Mouse (Mus musculus): ENCODE measurements around the gene Cdipt. TPM values are rescaled to one million over a fixed set of nuclear protein-coding genes. Genes with fewer than 3 reads are reported as not detected.

Cdipt gene
- polyA plus RNA-seq, 1 experiment from 2014 or later = 37.4 TPM

GRCm38 (mm10) chr7:126961965-126962364 is 13.7 kb upstream of the Cdipt start:
- ATAC-seq = no peak
- no peaks in the 10 kb centered on the region for H3K9me3 ChIP-seq (ENCODE audit: low read length)
- no peak overlapping the region for H3K9ac ChIP-seq (replicated peaks)
- no peak for DNase-seq
- H3K4me3 ChIP-seq (ENCODE audit: low read depth, low read length) = no peak overlapping the region
- no peak overlapping the region for H3K4me2 ChIP-seq (ENCODE audit: low read depth, low read length)
- H3K27me3 ChIP-seq (ENCODE audit: insufficient read depth, low read length) = no peaks in the 10 kb centered on the region
- H3K36me3 ChIP-seq (replicated peaks; ENCODE audit: insufficient read depth, low read length) = no peaks in the 10 kb centered on the region
- H3K27ac ChIP-seq (ENCODE audit: low read depth) = no peak overlapping the region
- WGBS (ENCODE audit: insufficient replicate concordance) = 79% methylated on average over 4 of the region's 4 CpGs
- H3K4me1 ChIP-seq (ENCODE audit: insufficient read depth) = 0 out of 2 replicates have a peak, but pooled peaks cover 4% of the 10 kb centered on the region
- TF ChIP-seq CTCF (IDR thresholded peaks at IDR 0.05; ENCODE audit: low read depth) (no peak), EP300 (IDR thresholded peaks at IDR 0.05; ENCODE audit: low read depth) (no peak)

GRCm38 (mm10) chr7:126963548-126964286 is 12.0 kb upstream of the Cdipt start:
- H3K4me2 ChIP-seq (ENCODE audit: low read depth, low read length) = 0 out of 2 replicates have a peak overlapping the region, but pooled peaks have one; percentile 14
- H3K4me3 ChIP-seq (ENCODE audit: low read depth, low read length) = no peak overlapping the region
- no peak overlapping the region for H3K9ac ChIP-seq (replicated peaks)
- TF ChIP-seq CTCF (IDR thresholded peaks at IDR 0.05; ENCODE audit: low read depth) = peak; percentile 75
- no peak for TF ChIP-seq EP300 (IDR thresholded peaks at IDR 0.05; ENCODE audit: low read depth)
- H3K9me3 ChIP-seq (ENCODE audit: low read length) = no peaks in the 10 kb centered on the region
- H3K4me1 ChIP-seq (ENCODE audit: insufficient read depth) = 0 out of 2 replicates have a peak, but pooled peaks cover 4% of the 10 kb centered on the region
- H3K27ac ChIP-seq (ENCODE audit: low read depth) = no peak overlapping the region
- peak; percentile 59; the same call in 1 of the 2 replicates for ATAC-seq
- WGBS (ENCODE audit: insufficient replicate concordance) = 31% methylated on average over 19 of the region's 19 CpGs
- H3K27me3 ChIP-seq (ENCODE audit: insufficient read depth, low read length) = no peaks in the 10 kb centered on the region
- DNase-seq = peak; percentile 67
- no peaks in the 10 kb centered on the region for H3K36me3 ChIP-seq (replicated peaks; ENCODE audit: insufficient read depth, low read length)

GRCm38 (mm10) chr7:126965568-126965967 is 10.1 kb upstream of the Cdipt start:
- WGBS (ENCODE audit: insufficient replicate concordance) = 47% methylated on average over 3 of the region's 3 CpGs
- Histone ChIP-seq H3K9ac (replicated peaks) (no peak overlapping the region), H3K27ac (ENCODE audit: low read depth) (no peak overlapping the region), H3K4me1 (ENCODE audit: insufficient read depth) (0 out of 2 replicates have a peak, but pooled peaks cover 4% of the 10 kb centered on the region), H3K36me3 (replicated peaks; ENCODE audit: insufficient read depth, low read length) (no peaks in the 10 kb centered on the region), H3K4me3 (ENCODE audit: low read depth, low read length) (no peak overlapping the region), H3K9me3 (ENCODE audit: low read length) (no peaks in the 10 kb centered on the region), H3K27me3 (ENCODE audit: insufficient read depth, low read length) (no peaks in the 10 kb centered on the region), H3K4me2 (ENCODE audit: low read depth, low read length) (no peak overlapping the region)
- no peak for TF ChIP-seq EP300 (IDR thresholded peaks at IDR 0.05; ENCODE audit: low read depth)
- ATAC-seq (no peak), DNase-seq (no peak)

- TF ChIP-seq EP300 (IDR thresholded peaks at IDR 0.05; ENCODE audit: low read depth) (no peak), CTCF (IDR thresholded peaks at IDR 0.05; ENCODE audit: low read depth) (no peak)
- Histone ChIP-seq H3K9me3 (ENCODE audit: low read length) (no peaks in the 10 kb centered on the region), H3K27ac (ENCODE audit: low read depth) (no peak overlapping the region), H3K27me3 (ENCODE audit: insufficient read depth, low read length) (no peaks in the 10 kb centered on the region), H3K4me3 (ENCODE audit: low read depth, low read length) (no peak overlapping the region), H3K4me1 (ENCODE audit: insufficient read depth) (0 out of 2 replicates have a peak, but pooled peaks cover 4% of the 10 kb centered on the region), H3K4me2 (ENCODE audit: low read depth, low read length) (no peak overlapping the region), H3K36me3 (replicated peaks; ENCODE audit: insufficient read depth, low read length) (no peaks in the 10 kb centered on the region), H3K9ac (replicated peaks) (no peak overlapping the region)
- 64% methylated on average over 6 of the region's 6 CpGs for WGBS (ENCODE audit: insufficient replicate concordance)
- DNase-seq (no peak), ATAC-seq (no peak)
Observed at GRCm38 (mm10) chr7:126967361-126967760, 8.4 kb upstream of the Cdipt start.

- ATAC-seq = no peak
- H3K27ac ChIP-seq (ENCODE audit: low read depth) = peak overlapping the region; percentile 95
- H3K27me3 ChIP-seq (ENCODE audit: insufficient read depth, low read length) = no peaks in the 10 kb centered on the region
- peak overlapping the region; percentile 93 for H3K4me3 ChIP-seq (ENCODE audit: low read depth, low read length)
- H3K9me3 ChIP-seq (ENCODE audit: low read length) = no peaks in the 10 kb centered on the region
- 4% methylated on average over 8 of the region's 8 CpGs for WGBS (ENCODE audit: insufficient replicate concordance)
- TF ChIP-seq CTCF (IDR thresholded peaks at IDR 0.05; ENCODE audit: low read depth) = no peak
- no peak for TF ChIP-seq EP300 (IDR thresholded peaks at IDR 0.05; ENCODE audit: low read depth)
- peaks cover 23% of the 10 kb centered on the region for H3K36me3 ChIP-seq (replicated peaks; ENCODE audit: insufficient read depth, low read length)
- 0 out of 2 replicates have a peak overlapping the region, but pooled peaks have one; percentile 7 for H3K9ac ChIP-seq (replicated peaks)
- peaks cover 23% of the 10 kb centered on the region for H3K4me1 ChIP-seq (ENCODE audit: insufficient read depth)
- DNase-seq = no peak
- peak overlapping the region; percentile 91 for H3K4me2 ChIP-seq (ENCODE audit: low read depth, low read length)
Observed at GRCm38 (mm10) chr7:126975493-126975892, 221 bp upstream of the Cdipt start.

GRCm38 (mm10) chr7:126975950-126976866 is 494 bp downstream of the Cdipt start, which contains the start of gene Cdiptos:
Gene Cdiptos, minus strand, starts transcription at chr7:126976098.
- H3K9me3 ChIP-seq (ENCODE audit: low read length) = no peaks in the 10 kb centered on the region
- H3K27me3 ChIP-seq (ENCODE audit: insufficient read depth, low read length) = no peaks in the 10 kb centered on the region
- WGBS (ENCODE audit: insufficient replicate concordance) = under 1% methylated on average over 55 of the region's 55 CpGs
- peak within 1 kb of the TSS; percentile 93 for H3K4me3 ChIP-seq (ENCODE audit: low read depth, low read length)
- H3K4me1 ChIP-seq (ENCODE audit: insufficient read depth) = peaks cover 23% of the 10 kb centered on the region
- DNase-seq (peak; percentile 97), ATAC-seq (peak; percentile 97)
- H3K9ac ChIP-seq (replicated peaks) = peak within 1 kb of the TSS; percentile 95
- peak within 1 kb of the TSS; percentile 95 for H3K27ac ChIP-seq (ENCODE audit: low read depth)
- peak within 1 kb of the TSS; percentile 91 for H3K4me2 ChIP-seq (ENCODE audit: low read depth, low read length)
- H3K36me3 ChIP-seq (replicated peaks; ENCODE audit: insufficient read depth, low read length) = peaks cover 23% of the 10 kb centered on the region
- TF ChIP-seq EP300 (IDR thresholded peaks at IDR 0.05; ENCODE audit: low read depth) (peak; percentile 74; the same call in 1 of the 2 replicates), CTCF (IDR thresholded peaks at IDR 0.05; ENCODE audit: low read depth) (peak; percentile 99)

Measured in liver, postnatal 0 days (tissue).